16 mouse cellular contexts compared by ENCODE assay signal in genomic region chr9:52223509-52224113, GRCm38 (mm10). TPM values are rescaled to one million over a fixed set of nuclear protein-coding genes. Genes with fewer than 3 reads are reported as not detected.
A peak's percentile ranks its signal among the peaks of the same experiment; 100 is the strongest.
DNase-seq lines count a peak whose midpoint lies in the region; ATAC-seq lines count a peak whose summit lies in the region.
"Had no signal": no experiment of that assay in that cellular context is flagged by ENCODE, and none has a peak within 500 bp of the region (broad histone marks: within the 10 kb centered on the region; RNA-seq: fewer than 3 reads in every experiment).

No protein-coding gene starts in this region.

- peak overlapping the region; percentile 35; the same call in 1 of the 2 replicates for H3K9ac ChIP-seq in forebrain, embryonic 13.5 days
- peak overlapping the region; percentile 56 for H3K9ac ChIP-seq in midbrain, embryonic 11.5 days (ENCODE audit: low read length)
- H3K9ac ChIP-seq in intestine, embryonic 16.5 days (ENCODE audit: low read depth, low read length) = no peak overlapping the region
- H3K9ac ChIP-seq: embryonic facial prominence, embryonic 15.5 days; limb, embryonic 12.5 days; stomach, embryonic 15.5 days had no signal

- DNase-seq in left cerebral cortex, postnatal 4 days = peak; percentile 68
- no peak for DNase-seq in left cerebral cortex, postnatal 14 days (ENCODE audit: low spot score in 2 of 2)
- DNase-seq in midbrain, embryonic 11.5 days (ENCODE audit: low spot score, missing footprints) = peak; percentile 94
- peak; percentile 88 for DNase-seq in retina, postnatal 1 day
- DNase-seq in limb, embryonic 10.5 days (ENCODE audit: low spot score) = no peak
- DNase-seq: gastrocnemius, postnatal 14 days; heart, postnatal 14 days; kidney, postnatal 25 days; lung, postnatal 4 days had no signal

- no peaks in the 10 kb centered on the region for H3K9me3 ChIP-seq in forebrain, embryonic 13.5 days (replicated peaks)
- H3K9me3 ChIP-seq in midbrain, embryonic 11.5 days (ENCODE audit: control insufficient read depth, low read length) = no peaks in the 10 kb centered on the region
- H3K9me3 ChIP-seq in limb, embryonic 10.5 days (replicated peaks) = no peaks in the 10 kb centered on the region
- H3K9me3 ChIP-seq in intestine, embryonic 16.5 days (ENCODE audit: control insufficient read depth, low read length) = no peaks in the 10 kb centered on the region
- H3K9me3 ChIP-seq: embryonic facial prominence, embryonic 15.5 days; limb, embryonic 12.5 days; stomach, embryonic 15.5 days had no signal

- H3K4me2 ChIP-seq in forebrain, embryonic 13.5 days = peak overlapping the region; percentile 48
- H3K4me2 ChIP-seq in midbrain, embryonic 11.5 days = peak overlapping the region; percentile 32; the same call in 1 of the 2 replicates
- H3K4me2 ChIP-seq in intestine, embryonic 16.5 days (ENCODE audit: low read depth, low read length) = no peak overlapping the region
- H3K4me2 ChIP-seq: embryonic facial prominence, embryonic 15.5 days; limb, embryonic 12.5 days; stomach, embryonic 15.5 days had no signal

- WGBS in forebrain, embryonic 13.5 days = 2% methylated on average over 7 of the region's 7 CpGs
- WGBS in midbrain, embryonic 11.5 days = 6% methylated on average over 7 of the region's 7 CpGs
- 53% methylated on average over 7 of the region's 7 CpGs for WGBS in limb, embryonic 10.5 days
- WGBS in intestine, embryonic 16.5 days = 47% methylated on average over 7 of the region's 7 CpGs

- ATAC-seq in forebrain, embryonic 13.5 days = peak; percentile 91
- peak; percentile 88 for ATAC-seq in midbrain, embryonic 11.5 days (ENCODE audit: low FRiP score)
- no peak for ATAC-seq in intestine, embryonic 16.5 days
- no peak for ATAC-seq in megakaryocyte progenitor cell, adult 5-6 weeks (replicated peaks; ENCODE audit: poor library complexity)
- ATAC-seq: CD4-positive, CD25-positive, alpha-beta regulatory T cell, adult 4 months had no signal

- H3K27ac ChIP-seq in forebrain, embryonic 13.5 days = peak overlapping the region; percentile 82
- H3K27ac ChIP-seq in midbrain, embryonic 11.5 days (ENCODE audit: low read depth, low read length) = peak overlapping the region; percentile 68
- no peak overlapping the region for H3K27ac ChIP-seq in limb, embryonic 10.5 days
- H3K27ac ChIP-seq in intestine, embryonic 16.5 days (ENCODE audit: low read length) = no peak overlapping the region
- H3K27ac ChIP-seq: embryonic facial prominence, embryonic 15.5 days; limb, embryonic 12.5 days; stomach, embryonic 15.5 days had no signal

- intact Hi-C loops in left cerebral cortex, postnatal 4 days (cut with DNase I) = no loop called here
- intact Hi-C loops in left cerebral cortex, postnatal 14 days (cut with DNase I) = no loop called here

- H3K27me3 ChIP-seq in forebrain, embryonic 13.5 days = no peaks in the 10 kb centered on the region
- no peaks in the 10 kb centered on the region for H3K27me3 ChIP-seq in midbrain, embryonic 11.5 days (ENCODE audit: control insufficient read depth, insufficient read depth, low read length)
- H3K27me3 ChIP-seq in limb, embryonic 10.5 days (ENCODE audit: low read depth, poor library complexity, severe bottlenecking) = no peaks in the 10 kb centered on the region
- no peaks in the 10 kb centered on the region for H3K27me3 ChIP-seq in intestine, embryonic 16.5 days (replicated peaks; ENCODE audit: control insufficient read depth, insufficient read depth, low read length)
- H3K27me3 ChIP-seq: embryonic facial prominence, embryonic 15.5 days; limb, embryonic 12.5 days; stomach, embryonic 15.5 days had no signal

- peaks cover 17% of the 10 kb centered on the region for H3K4me1 ChIP-seq in forebrain, embryonic 13.5 days
- H3K4me1 ChIP-seq in midbrain, embryonic 11.5 days (ENCODE audit: control insufficient read depth, insufficient read depth, low read length) = peaks cover 8% of the 10 kb centered on the region
- no peaks in the 10 kb centered on the region for H3K4me1 ChIP-seq in limb, embryonic 10.5 days
- no peaks in the 10 kb centered on the region for H3K4me1 ChIP-seq in intestine, embryonic 16.5 days (ENCODE audit: control insufficient read depth, insufficient read depth, low read length)
- H3K4me1 ChIP-seq: embryonic facial prominence, embryonic 15.5 days; limb, embryonic 12.5 days; stomach, embryonic 15.5 days had no signal

- H3K36me3 ChIP-seq in forebrain, embryonic 13.5 days (ENCODE audit: poor library complexity, severe bottlenecking) = no peaks in the 10 kb centered on the region
- no peaks in the 10 kb centered on the region for H3K36me3 ChIP-seq in midbrain, embryonic 11.5 days (ENCODE audit: control insufficient read depth, insufficient read depth, low read length)
- H3K36me3 ChIP-seq in limb, embryonic 10.5 days = no peaks in the 10 kb centered on the region
- H3K36me3 ChIP-seq in intestine, embryonic 16.5 days (ENCODE audit: control insufficient read depth, insufficient read depth, low read length) = no peaks in the 10 kb centered on the region
- H3K36me3 ChIP-seq: embryonic facial prominence, embryonic 15.5 days; limb, embryonic 12.5 days; stomach, embryonic 15.5 days had no signal

- H3K4me3 ChIP-seq in forebrain, embryonic 13.5 days = no peak overlapping the region
- H3K4me3 ChIP-seq in midbrain, embryonic 11.5 days (ENCODE audit: low read depth, low read length) = no peak overlapping the region
- H3K4me3 ChIP-seq in limb, embryonic 10.5 days = no peak overlapping the region
- H3K4me3 ChIP-seq in intestine, embryonic 16.5 days (ENCODE audit: low read length) = no peak overlapping the region
- H3K4me3 ChIP-seq: embryonic facial prominence, embryonic 15.5 days; limb, embryonic 12.5 days; stomach, embryonic 15.5 days had no signal

RNA-seq across cellular contexts. Expression of gene Zc3h12c, which starts 55.2 kb away (rescaled TPM):
- total RNA-seq in left cerebral cortex, postnatal 4 days (2021) = 10 to 100 TPM; 13.5 to 14.8 TPM
- 10 to 100 TPM; 10.7 to 10.9 TPM for total RNA-seq in left cerebral cortex, postnatal 14 days (2021)
- polyA plus RNA-seq in forebrain, embryonic 13.5 days (2015; fragmentation: Nextera tagmentation; extraction: Ambion mirVana) = 10.0 and 10.4 TPM in 2 replicates
- 17.2 and 17.8 TPM in 2 replicates for polyA plus RNA-seq in midbrain, embryonic 11.5 days (2014; fragmentation: Nextera tagmentation; extraction: Ambion mirVana)
- 2.2 and 2.5 TPM in 2 replicates for polyA plus RNA-seq in limb, embryonic 10.5 days (2016; fragmentation: Nextera tagmentation; extraction: Ambion mirVana)
- polyA plus RNA-seq in intestine, embryonic 16.5 days (2015; fragmentation: Nextera tagmentation; extraction: Ambion mirVana) = 1.0 and 1.2 TPM in 2 replicates
- 4.3 and 4.8 TPM in 2 replicates for total RNA-seq in megakaryocyte progenitor cell, adult 5-6 weeks (2015)
- total RNA-seq in megakaryocyte progenitor cell, adult 5-6 weeks (2017) = 4.3 and 4.6 TPM in 2 replicates

Comparison
In these comparisons a context has a peak if more than half of its experiments do, and no peak if none do; other contexts are left out.
1. DNase-seq: peak in left cerebral cortex, postnatal 4 days (single experiment), midbrain, embryonic 11.5 days (single experiment) and retina, postnatal 1 day (single experiment); none in left cerebral cortex, postnatal 14 days (0 of 2) and limb, embryonic 10.5 days (single experiment).
2. ATAC-seq: peak in forebrain, embryonic 13.5 days (single experiment) and midbrain, embryonic 11.5 days (single experiment); none in intestine, embryonic 16.5 days (single experiment) and megakaryocyte progenitor cell, adult 5-6 weeks (single experiment).
3. H3K27ac ChIP-seq: peak in forebrain, embryonic 13.5 days (single experiment) and midbrain, embryonic 11.5 days (single experiment); none in limb, embryonic 10.5 days (single experiment) and intestine, embryonic 16.5 days (single experiment).